Mouse (Mus musculus) brown adipose tissue, adult 24 weeks (tissue): Measurements from ENCODE around the gene Cdk20. TPM values are rescaled to one million over a fixed set of nuclear protein-coding genes. Genes with fewer than 3 reads are reported as not detected.

Experiments
- polyA plus RNA-seq: library from polyadenylated mRNA; stranded (reverse); fragments of >200 nt; gene quantifications from 2 replicates; pipeline ENCODE4 v1.2.4, GENCODE M21; 2012; ENCODE audit not compliant: missing spikeins, insufficient read depth, insufficient read length

Gene Cdk20
- polyA plus RNA-seq, 1 experiment: 4.5 TPM

Other genes with a start within 250 kb of the Cdk20 start
- 3.1 and 6.9 TPM in 2 replicates for gene Cdc14b, start 157.0 kb upstream of the Cdk20 start, polyA plus RNA-seq
- 58.9 and 62.9 TPM in 2 replicates for gene Aaed1, start 119.6 kb upstream of the Cdk20 start, polyA plus RNA-seq
- 155 and 172 TPM in 2 replicates for gene Ctsl, start 61.4 kb upstream of the Cdk20 start, polyA plus RNA-seq
- not detected in 2 replicates for gene Fam240b, start 65.5 kb downstream of the Cdk20 start, polyA plus RNA-seq